Mouse (Mus musculus): ENCODE data around the gene Large2. TPM values are rescaled to one million over a fixed set of nuclear protein-coding genes. Genes with fewer than 3 reads are reported as not detected.
A peak's percentile ranks its signal among the peaks of the same experiment; 100 is the strongest.

Large2 gene
- polyA plus RNA-seq, 1 experiment = 1.9 TPM

GRCm38 (mm10) chr2:92390206-92390930, 15.7 kb upstream of the Large2 start:
- no peak for DNase-seq (ENCODE audit: low read depth in 1 of 2, low spot score in 2 of 2)
- WGBS = 71% methylated on average over 6 of the region's 6 CpGs
- TF ChIP-seq POLR2A (IDR thresholded peaks at IDR 0.05; ENCODE audit: low read depth, low read length) = no peak
- no peak for TF ChIP-seq CTCF (IDR thresholded peaks at IDR 0.05; ENCODE audit: extremely low read depth, insufficient read depth, insufficient read length, insufficient replicate concordance)
- Histone ChIP-seq H3K27me3 (ENCODE audit: control insufficient read depth, insufficient read depth, low read length) (peaks cover 20% of the 10 kb centered on the region), H3K36me3 (ENCODE audit: control insufficient read depth, insufficient read depth, low read length) (no peaks in the 10 kb centered on the region), H3K4me3 (ENCODE audit: extremely low read depth, insufficient read depth, insufficient read length) (no peak overlapping the region), H3K4me1 (ENCODE audit: control insufficient read depth, insufficient read depth, insufficient read length) (peaks cover 8% of the 10 kb centered on the region), H3K27ac (ENCODE audit: insufficient read depth, low read length) (no peak overlapping the region)

GRCm38 (mm10) chr2:92389645-92390044, 15.0 kb upstream of the Large2 start:
- DNase-seq (ENCODE audit: low read depth in 1 of 2, low spot score in 2 of 2) = no peak
- 42% methylated on average over 10 of the region's 10 CpGs for WGBS
- Histone ChIP-seq H3K36me3 (ENCODE audit: control insufficient read depth, insufficient read depth, low read length) (no peaks in the 10 kb centered on the region), H3K4me3 (ENCODE audit: extremely low read depth, insufficient read depth, insufficient read length) (peak overlapping the region; percentile 40), H3K27ac (ENCODE audit: insufficient read depth, low read length) (no peak overlapping the region), H3K4me1 (ENCODE audit: control insufficient read depth, insufficient read depth, insufficient read length) (peaks cover 8% of the 10 kb centered on the region), H3K27me3 (ENCODE audit: control insufficient read depth, insufficient read depth, low read length) (peaks cover 20% of the 10 kb centered on the region)
- TF ChIP-seq POLR2A (IDR thresholded peaks at IDR 0.05; ENCODE audit: low read depth, low read length) = no peak
- no peak for TF ChIP-seq CTCF (IDR thresholded peaks at IDR 0.05; ENCODE audit: extremely low read depth, insufficient read depth, insufficient read length, insufficient replicate concordance)

- Histone ChIP-seq H3K27ac (ENCODE audit: insufficient read depth, low read length) (no peak overlapping the region), H3K36me3 (ENCODE audit: control insufficient read depth, insufficient read depth, low read length) (no peaks in the 10 kb centered on the region), H3K4me3 (ENCODE audit: extremely low read depth, insufficient read depth, insufficient read length) (peak overlapping the region; percentile 52), H3K4me1 (ENCODE audit: control insufficient read depth, insufficient read depth, insufficient read length) (peaks cover 8% of the 10 kb centered on the region), H3K27me3 (ENCODE audit: control insufficient read depth, insufficient read depth, low read length) (peaks cover 20% of the 10 kb centered on the region)
- TF ChIP-seq POLR2A (IDR thresholded peaks at IDR 0.05; ENCODE audit: low read depth, low read length) = no peak
- TF ChIP-seq CTCF (IDR thresholded peaks at IDR 0.05; ENCODE audit: extremely low read depth, insufficient read depth, insufficient read length, insufficient replicate concordance) = no peak
- DNase-seq (ENCODE audit: low read depth in 1 of 2, low spot score in 2 of 2) = peak in 1 of 2 experiments; percentile 27
- WGBS = 4% methylated on average over 61 of the region's 62 CpGs
Observed at GRCm38 (mm10) chr2:92388891-92389641, 14.4 kb upstream of the Large2 start.

- peaks cover 19% of the 10 kb centered on the region for H3K27me3 ChIP-seq (ENCODE audit: control insufficient read depth, insufficient read depth, low read length)
- 72% methylated on average over 3 of the region's 3 CpGs for WGBS
- no peak overlapping the region for H3K4me3 ChIP-seq (ENCODE audit: extremely low read depth, insufficient read depth, insufficient read length)
- no peak overlapping the region for H3K27ac ChIP-seq (ENCODE audit: insufficient read depth, low read length)
- H3K36me3 ChIP-seq (ENCODE audit: control insufficient read depth, insufficient read depth, low read length) = no peaks in the 10 kb centered on the region
- TF ChIP-seq CTCF (IDR thresholded peaks at IDR 0.05; ENCODE audit: extremely low read depth, insufficient read depth, insufficient read length, insufficient replicate concordance) (no peak), POLR2A (IDR thresholded peaks at IDR 0.05; ENCODE audit: low read depth, low read length) (no peak)
- H3K4me1 ChIP-seq (ENCODE audit: control insufficient read depth, insufficient read depth, insufficient read length) = peaks cover 8% of the 10 kb centered on the region
- DNase-seq (ENCODE audit: low read depth in 1 of 2, low spot score in 2 of 2) = no peak
Observed at GRCm38 (mm10) chr2:92388081-92388517, 13.4 kb upstream of the Large2 start.

- WGBS = 68% methylated on average over 4 of the region's 4 CpGs
- Histone ChIP-seq H3K4me3 (ENCODE audit: extremely low read depth, insufficient read depth, insufficient read length) (no peak overlapping the region), H3K27me3 (ENCODE audit: control insufficient read depth, insufficient read depth, low read length) (peaks cover 17% of the 10 kb centered on the region), H3K36me3 (ENCODE audit: control insufficient read depth, insufficient read depth, low read length) (peaks cover 1% of the 10 kb centered on the region; the same call in 1 of the 2 replicates), H3K4me1 (ENCODE audit: control insufficient read depth, insufficient read depth, insufficient read length) (peaks cover 8% of the 10 kb centered on the region), H3K27ac (ENCODE audit: insufficient read depth, low read length) (no peak overlapping the region)
- DNase-seq (ENCODE audit: low read depth in 1 of 2, low spot score in 2 of 2) = no peak
- TF ChIP-seq CTCF (IDR thresholded peaks at IDR 0.05; ENCODE audit: extremely low read depth, insufficient read depth, insufficient read length, insufficient replicate concordance) (no peak), POLR2A (IDR thresholded peaks at IDR 0.05; ENCODE audit: low read depth, low read length) (no peak)
Observed at GRCm38 (mm10) chr2:92387646-92388045, 13.0 kb upstream of the Large2 start.

- WGBS = 90% methylated on average over 30 of the region's 30 CpGs
- no peak for TF ChIP-seq POLR2A (IDR thresholded peaks at IDR 0.05; ENCODE audit: low read depth, low read length)
- no peak for TF ChIP-seq CTCF (IDR thresholded peaks at IDR 0.05; ENCODE audit: extremely low read depth, insufficient read depth, insufficient read length, insufficient replicate concordance)
- peaks cover 12% of the 10 kb centered on the region for H3K27me3 ChIP-seq (ENCODE audit: control insufficient read depth, insufficient read depth, low read length)
Observed at GRCm38 (mm10) chr2:92386821-92387570, 12.3 kb upstream of the Large2 start.

More at GRCm38 (mm10) chr2:92386821-92387570, 12.3 kb upstream of the Large2 start:
- Histone ChIP-seq H3K4me1 (ENCODE audit: control insufficient read depth, insufficient read depth, insufficient read length) (peaks cover 8% of the 10 kb centered on the region), H3K4me3 (ENCODE audit: extremely low read depth, insufficient read depth, insufficient read length) (no peak overlapping the region), H3K27ac (ENCODE audit: insufficient read depth, low read length) (no peak overlapping the region), H3K36me3 (ENCODE audit: control insufficient read depth, insufficient read depth, low read length) (peaks cover 1% of the 10 kb centered on the region; the same call in 1 of the 2 replicates)
- no peak for DNase-seq (ENCODE audit: low read depth in 1 of 2, low spot score in 2 of 2)
